Mouse (Mus musculus): ENCODE data around the gene Adamts14.

Gene Adamts14

DNA sequence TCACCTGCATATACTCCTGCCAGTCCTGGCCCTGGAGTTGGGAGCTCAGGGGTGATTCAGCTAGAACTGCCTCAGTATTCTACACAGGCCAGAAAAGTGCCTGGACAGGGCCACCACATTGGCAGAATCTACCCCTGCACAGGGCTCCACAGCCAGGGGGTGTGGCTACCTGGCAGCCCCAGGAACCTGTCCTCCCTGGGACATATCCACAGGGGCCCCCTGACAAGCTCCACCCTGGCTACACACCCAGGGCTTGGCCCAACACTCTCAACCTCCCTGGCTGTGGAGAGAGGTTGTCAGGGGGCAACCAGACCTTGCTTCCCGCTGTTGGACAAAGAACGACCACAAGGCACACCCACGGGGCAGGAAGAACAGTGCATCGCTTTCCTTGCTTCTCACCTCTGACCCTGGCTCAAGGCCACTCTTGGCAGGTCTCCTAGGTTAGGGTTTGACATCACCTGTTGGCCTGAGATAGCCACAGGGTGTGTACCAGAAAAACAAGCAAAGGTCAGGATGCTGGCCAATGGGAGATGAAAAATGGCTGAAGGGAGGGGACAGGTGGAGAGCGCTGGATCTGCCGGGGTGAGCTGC, 37.5 kb downstream of the Adamts14 start:
- no peak for ATAC-seq (ENCODE audit: insufficient number of reproducible peaks, low FRiP score, low TSS enrichment)

DNA sequence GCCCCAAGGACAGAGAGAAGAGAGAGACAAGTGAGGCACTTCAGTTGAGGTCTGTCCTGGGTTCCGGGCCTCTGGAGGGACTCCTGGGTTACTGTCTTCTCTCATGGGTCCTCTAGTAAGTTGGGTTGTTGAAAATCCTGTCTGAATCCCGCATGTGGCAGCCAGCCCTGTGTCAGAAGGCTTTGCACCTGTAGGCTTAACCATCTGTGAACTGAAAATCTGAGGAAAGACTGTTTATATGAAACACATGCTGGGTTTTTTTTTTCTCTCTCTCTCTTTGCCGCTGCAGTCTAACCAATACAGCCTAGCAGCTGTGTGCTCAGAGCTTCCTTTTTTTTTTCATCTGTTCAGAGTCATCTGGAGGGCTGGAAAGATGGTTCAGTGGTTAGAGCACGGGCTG, 38.9 kb downstream of the Adamts14 start:
- ATAC-seq (ENCODE audit: insufficient number of reproducible peaks, low FRiP score, low TSS enrichment) = no peak

DNA sequence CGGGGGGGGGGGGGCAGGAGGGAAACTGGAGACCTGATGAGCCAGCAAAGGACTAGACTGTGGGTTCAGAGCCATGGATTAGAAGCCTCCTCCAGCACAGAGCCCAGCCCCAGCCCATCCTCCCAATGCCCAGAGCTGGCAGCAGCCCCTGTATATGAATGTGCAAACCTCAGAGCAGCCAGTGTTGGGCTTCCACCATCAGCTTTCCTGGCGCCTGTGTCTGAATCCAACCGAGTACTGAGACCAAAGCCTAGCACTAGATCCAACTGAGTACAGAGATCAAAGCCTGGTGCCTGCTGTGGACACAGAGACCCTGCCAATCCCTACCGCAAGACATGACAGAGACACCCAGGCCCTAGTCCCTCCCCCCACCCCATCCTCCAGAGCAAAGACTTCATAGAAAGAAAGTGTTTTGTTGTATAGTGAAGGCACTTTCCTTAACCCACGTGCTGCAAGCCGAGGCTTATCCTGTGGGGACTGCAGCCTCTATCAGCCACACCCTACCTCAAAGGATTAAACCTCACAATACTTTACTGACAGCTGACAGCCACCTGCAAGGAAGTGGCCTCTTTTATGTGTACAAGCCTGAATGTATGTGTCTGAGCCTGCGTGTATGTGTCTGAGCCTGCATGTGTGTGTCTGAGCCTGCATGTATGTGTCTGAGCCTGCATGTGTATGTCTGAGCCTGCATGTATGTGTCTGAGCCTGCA, 40.2 kb downstream of the Adamts14 start:
- ATAC-seq (ENCODE audit: insufficient number of reproducible peaks, low FRiP score, low TSS enrichment) = no peak

- ATAC-seq (ENCODE audit: insufficient number of reproducible peaks, low FRiP score, low TSS enrichment) = no peak
Measured at GRCm38 (mm10) chr10:61231756-61232155, 41.5 kb downstream of the Adamts14 start.

DNA sequence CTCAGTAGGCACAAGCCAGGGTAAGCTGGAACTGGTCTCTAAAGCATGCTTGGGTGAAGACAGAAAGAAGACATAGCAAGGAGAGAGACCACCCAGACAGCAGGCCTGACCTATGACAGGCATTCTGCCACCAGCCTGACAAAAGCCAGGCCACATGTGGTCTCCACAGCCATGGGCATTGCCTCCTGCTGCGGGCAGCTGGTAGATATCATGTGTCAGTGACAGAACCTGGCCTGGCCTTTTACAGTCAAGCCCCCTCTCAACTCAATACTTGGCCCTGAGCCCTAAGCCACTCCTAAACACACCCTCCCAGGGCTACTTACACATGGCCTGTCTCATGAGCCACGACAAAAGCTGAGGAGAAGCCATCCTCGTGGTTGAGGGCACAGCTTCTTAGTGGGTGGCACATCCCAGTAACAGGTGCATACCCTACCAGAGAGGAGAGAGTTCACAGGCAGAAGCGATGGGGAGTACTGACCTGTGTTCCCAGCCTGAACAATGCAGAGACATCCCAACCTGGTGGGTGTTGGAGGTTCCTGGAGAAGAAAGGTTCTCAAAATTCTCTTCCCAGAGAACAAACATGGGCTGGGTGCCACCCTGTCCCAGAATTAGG, 46.3 kb downstream of the Adamts14 start:
- ATAC-seq (ENCODE audit: insufficient number of reproducible peaks, low FRiP score, low TSS enrichment) = no peak

- no peak for ATAC-seq (ENCODE audit: insufficient number of reproducible peaks, low FRiP score, low TSS enrichment)
Measured at GRCm38 (mm10) chr10:61225694-61226093, 47.5 kb downstream of the Adamts14 start.

- no peak for ATAC-seq (ENCODE audit: insufficient number of reproducible peaks, low FRiP score, low TSS enrichment)
Measured at GRCm38 (mm10) chr10:61219318-61219717, 53.9 kb downstream of the Adamts14 start.

DNA sequence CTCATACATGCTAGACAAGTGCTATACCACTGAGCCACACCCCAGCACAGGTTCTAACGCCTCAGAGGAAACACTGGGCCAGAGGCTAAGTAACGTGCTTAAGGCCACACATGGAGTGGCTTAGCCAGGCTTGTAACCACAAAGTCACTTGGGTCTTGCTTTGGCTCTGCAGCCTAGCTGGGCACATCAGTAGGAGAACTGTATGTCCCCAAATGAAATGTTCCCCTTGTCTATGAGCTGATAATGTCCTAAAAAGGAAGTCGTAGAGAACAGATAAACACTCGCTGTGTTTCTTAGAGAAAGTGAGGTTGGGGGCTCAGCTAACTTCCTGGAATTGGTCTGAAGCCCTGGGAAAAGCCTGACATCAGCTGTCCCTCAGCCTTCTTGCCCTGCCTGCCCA, 57.1 kb downstream of the Adamts14 start:
- no peak for ATAC-seq (ENCODE audit: insufficient number of reproducible peaks, low FRiP score, low TSS enrichment)

GRCm38 (mm10) chr10:61215658-61216057, 57.6 kb downstream of the Adamts14 start:
- ATAC-seq (ENCODE audit: insufficient number of reproducible peaks, low FRiP score, low TSS enrichment) = no peak

- ATAC-seq (ENCODE audit: insufficient number of reproducible peaks, low FRiP score, low TSS enrichment) = no peak
Measured at GRCm38 (mm10) chr10:61212817-61213216, 60.4 kb downstream of the Adamts14 start.

DNA sequence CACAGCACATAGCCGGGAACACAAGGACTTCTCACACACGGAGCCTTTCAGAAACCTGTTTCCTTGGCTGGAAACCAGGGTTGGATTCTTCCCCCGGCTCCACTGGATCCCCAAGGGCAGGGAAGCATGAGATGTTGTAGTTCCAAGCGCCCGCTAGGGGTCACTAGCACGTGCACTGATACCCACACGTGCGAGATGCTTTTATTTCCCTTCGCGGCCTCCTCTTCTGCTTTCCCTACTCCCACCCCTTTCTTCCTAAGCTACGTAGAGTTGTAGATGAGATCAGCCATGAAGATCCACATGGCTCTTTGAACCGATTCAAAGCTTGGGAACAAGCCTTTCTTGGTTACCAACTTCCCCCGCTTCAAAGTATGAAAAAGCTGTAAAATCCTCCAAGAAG, 61.5 kb downstream of the Adamts14 start:
- peak; percentile 72 for ATAC-seq (ENCODE audit: insufficient number of reproducible peaks, low FRiP score, low TSS enrichment)

DNA sequence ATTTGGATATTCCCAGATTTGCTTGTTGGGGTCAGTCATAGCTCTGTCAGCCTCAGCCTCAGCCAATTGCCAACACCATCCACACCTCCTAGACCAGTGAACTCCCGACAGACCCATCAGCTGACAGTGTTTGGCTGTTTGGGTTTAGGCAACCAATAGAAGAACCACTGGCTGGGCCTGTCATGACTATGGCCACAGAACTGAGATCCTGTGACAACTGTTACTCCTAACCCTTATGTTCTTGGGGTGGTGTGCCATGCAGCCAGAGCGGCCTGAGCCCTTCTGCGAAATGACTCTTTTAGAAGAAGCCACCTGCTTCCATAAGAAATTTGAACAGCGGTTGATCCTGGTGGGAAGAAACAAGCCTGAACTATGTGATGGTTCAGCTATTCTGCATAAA, 62.1 kb downstream of the Adamts14 start:
- ATAC-seq (ENCODE audit: insufficient number of reproducible peaks, low FRiP score, low TSS enrichment) = no peak

DNA sequence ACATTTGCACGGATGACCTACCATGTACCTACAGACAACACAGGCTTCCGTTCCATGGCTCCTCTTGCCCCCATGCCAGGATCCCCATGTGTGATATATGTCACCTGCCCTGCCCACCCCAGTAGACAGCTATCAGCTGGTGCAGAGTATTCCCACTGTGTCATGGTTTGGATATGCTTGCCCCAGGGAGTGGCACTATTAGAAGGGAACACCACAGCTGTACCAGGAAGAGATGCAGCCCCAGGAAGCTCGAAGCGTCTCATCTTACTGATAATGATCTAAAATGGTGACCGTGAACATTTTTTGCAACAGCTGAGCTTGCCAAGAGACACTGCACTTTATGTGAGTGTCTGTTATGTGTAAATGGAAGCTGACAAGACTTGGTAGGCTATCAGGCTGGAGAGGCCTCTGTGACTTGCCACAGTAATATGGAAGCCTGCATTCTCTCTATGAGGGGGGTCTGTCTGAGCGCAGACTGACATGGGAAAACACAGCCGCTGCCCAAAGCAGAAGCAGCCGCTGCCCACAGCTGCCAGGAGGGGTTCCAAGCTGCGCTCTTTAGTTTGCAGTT, 65.0 kb downstream of the Adamts14 start:
- ATAC-seq (ENCODE audit: insufficient number of reproducible peaks, low FRiP score, low TSS enrichment) = no peak

DNA sequence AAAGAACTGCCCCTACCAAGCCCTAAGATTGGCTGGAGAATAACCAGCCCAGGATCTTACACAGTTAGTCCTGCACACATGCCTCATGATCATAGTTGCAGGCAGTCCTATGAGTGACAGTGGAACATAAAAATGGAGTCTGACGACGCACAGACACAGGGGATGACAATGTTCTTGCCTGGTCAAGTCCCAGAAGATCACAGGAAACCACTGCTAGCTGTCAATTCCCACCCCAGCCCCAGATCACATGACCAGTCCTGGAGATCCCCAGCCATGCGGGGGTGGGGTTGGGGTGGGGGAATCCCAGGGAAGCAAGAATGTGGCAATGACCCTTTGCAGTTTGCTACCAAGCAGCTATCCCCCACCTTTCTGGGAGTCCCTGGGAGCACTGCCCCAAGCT, 69.3 kb downstream of the Adamts14 start:
- ATAC-seq (ENCODE audit: insufficient number of reproducible peaks, low FRiP score, low TSS enrichment) = no peak

GRCm38 (mm10) chr10:61201596-61202318, 71.5 kb downstream of the Adamts14 start:
- ATAC-seq (ENCODE audit: insufficient number of reproducible peaks, low FRiP score, low TSS enrichment) = no peak

- no peak for ATAC-seq (ENCODE audit: insufficient number of reproducible peaks, low FRiP score, low TSS enrichment)
Measured at GRCm38 (mm10) chr10:61200998-61201397, 72.2 kb downstream of the Adamts14 start.

DNA sequence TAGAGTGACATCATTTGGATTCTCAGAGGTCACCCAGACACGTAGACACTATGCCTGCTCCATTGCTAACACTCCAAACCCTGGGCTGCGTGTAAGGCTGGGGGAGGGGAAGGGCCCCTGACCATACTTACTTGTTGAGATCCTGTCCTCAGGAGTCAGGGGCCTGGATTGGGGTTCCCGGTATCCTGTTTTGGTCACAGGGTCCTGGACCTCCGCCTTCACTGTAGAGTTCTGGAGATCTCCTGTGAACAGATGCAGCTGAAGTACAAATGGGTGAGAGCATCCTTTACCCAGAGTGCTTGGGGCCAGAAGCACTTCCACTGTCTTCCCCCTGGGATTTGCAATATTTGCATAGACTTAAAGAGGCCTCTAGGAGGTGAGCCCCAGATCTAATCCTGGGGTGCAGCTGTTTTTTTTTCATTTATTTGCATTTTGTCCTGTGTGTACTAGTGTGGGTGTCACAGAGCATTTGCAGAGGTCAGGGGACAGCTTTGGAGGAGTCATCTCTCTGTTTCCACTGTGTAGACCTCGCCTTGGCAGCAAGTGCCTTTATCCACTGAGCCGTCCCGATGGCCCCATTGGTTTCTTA, 72.9 kb downstream of the Adamts14 start:
- ATAC-seq (ENCODE audit: insufficient number of reproducible peaks, low FRiP score, low TSS enrichment) = no peak

DNA sequence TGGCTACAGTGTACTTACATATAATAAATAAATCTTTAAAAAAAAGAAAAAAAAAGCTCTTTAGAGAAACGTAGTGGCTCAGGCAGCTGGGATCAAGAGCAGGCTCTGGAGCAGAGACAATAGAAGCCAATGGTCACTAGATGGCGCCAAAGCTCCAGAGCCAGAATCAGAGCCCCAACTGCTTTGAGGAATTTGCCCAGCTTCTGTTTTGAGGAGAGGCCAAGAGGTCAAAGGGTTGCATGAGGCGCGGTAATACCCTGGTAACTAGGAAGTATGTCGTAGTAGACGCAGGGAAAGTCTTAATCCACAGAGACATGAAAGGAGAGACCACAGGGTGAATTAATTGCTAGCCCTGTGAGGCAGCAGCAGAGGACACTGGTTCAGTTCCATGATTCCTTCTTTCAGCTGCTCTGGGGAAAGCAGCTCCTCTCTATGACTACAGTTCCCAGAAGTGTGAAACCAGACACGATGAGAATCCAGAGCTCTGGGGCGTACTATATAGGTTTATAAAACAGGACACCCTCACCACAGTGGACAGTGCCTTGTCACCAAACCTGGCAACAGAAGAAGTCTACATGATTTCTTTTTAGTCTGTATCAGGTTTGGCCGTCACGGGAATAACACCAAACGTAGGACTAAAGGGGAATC, 73.5 kb downstream of the Adamts14 start:
- ATAC-seq (ENCODE audit: insufficient number of reproducible peaks, low FRiP score, low TSS enrichment) = peak; percentile 39

DNA sequence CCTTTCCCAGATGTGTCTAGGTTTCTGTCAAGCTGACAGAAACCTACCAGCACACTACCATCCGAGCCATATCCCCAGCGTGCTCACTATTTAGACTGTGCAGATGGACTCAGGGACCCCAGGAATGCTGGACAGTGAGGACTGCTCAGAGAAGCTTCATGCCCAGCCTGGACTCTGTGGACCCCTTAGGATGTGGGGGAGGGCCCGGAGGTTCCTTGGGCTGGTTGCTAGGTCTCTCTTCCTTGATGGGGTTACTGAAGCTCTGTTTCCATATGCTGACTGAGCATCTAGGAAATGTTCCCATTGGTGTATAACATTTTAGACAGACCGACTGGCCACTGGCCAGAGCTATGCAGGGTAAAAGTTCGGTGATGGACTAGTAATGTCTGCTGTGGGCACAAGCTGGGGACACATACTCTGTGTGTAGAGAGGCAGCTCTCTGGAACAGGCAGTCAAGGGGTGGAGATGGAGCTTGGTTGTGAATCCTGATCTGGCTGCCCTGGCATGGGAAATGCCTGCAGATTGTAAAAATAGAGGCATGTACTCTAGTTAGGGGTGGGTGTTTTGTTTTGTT, 77.4 kb downstream of the Adamts14 start:
- no peak for ATAC-seq (ENCODE audit: insufficient number of reproducible peaks, low FRiP score, low TSS enrichment)

DNA sequence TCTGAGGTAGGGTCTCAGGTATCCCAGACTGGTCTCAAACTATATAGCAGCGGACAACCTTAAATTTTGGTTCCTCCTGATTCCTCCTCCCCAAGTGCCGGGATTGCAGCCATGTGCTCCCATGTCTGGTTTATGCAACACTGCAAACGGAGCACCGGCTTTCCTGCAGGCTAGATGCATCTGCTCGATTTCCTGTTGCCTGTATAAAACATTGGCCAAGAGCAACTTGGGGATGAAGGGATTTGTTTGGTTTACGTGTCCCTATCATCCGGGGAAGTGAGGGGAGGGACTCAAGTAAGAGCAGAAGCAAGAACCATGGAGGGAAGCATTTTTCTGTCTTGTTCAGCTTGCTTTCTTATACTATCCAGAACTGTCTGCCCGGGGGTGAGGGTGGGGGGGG, 78.0 kb downstream of the Adamts14 start:
- ATAC-seq (ENCODE audit: insufficient number of reproducible peaks, low FRiP score, low TSS enrichment) = no peak

Measured in cerebellum, adult (tissue).